Mouse (Mus musculus) stomach, postnatal 0 days (tissue): ENCODE measurements at regions not wholly inside any gene's neighbourhood (a gene's known extent, or its start where the extent isn't known, plus 50 kb on each side); places are given as distances from the start of the nearest gene placed in this dataset.

Source experiments
- ATAC-seq: fragments of 200-750 bp; cut with Nextera tagmentation; 2 replicates; pipeline ENCODE4 v1.8.0; 2017; ENCODE audit not compliant: low FRiP score, low TSS enrichment
- DNase-seq: peaks from one replicate; pipeline ENCODE4 v3.0.0-alpha.2; 2016; ENCODE audit warnings: low spot score
- H3K27ac ChIP-seq: fragments of 300-500 bp; sonication (generic); replicated peaks from 2 replicates; pipeline ENCODE4 v1.5.1; 2014; ENCODE audit warnings: mild to moderate bottlenecking, control low read depth
- H3K27me3 ChIP-seq: fragments of 300-500 bp; sonication (generic); 2 replicates; pipeline ENCODE4 v1.6.1; 2014; ENCODE audit warnings: low read length; ENCODE audit not compliant: control insufficient read depth, insufficient read depth
- H3K36me3 ChIP-seq: fragments of 300-500 bp; sonication (generic); 2 replicates; pipeline ENCODE4 v1.6.1; 2014; ENCODE audit warnings: low read length, mixed read lengths; ENCODE audit not compliant: control insufficient read depth, insufficient read depth
- H3K4me1 ChIP-seq: fragments of 300-500 bp; sonication (generic); replicated peaks from 2 replicates; pipeline ENCODE4 v1.6.1; 2014; ENCODE audit warnings: antibody characterized with exemption; ENCODE audit not compliant: control insufficient read depth, insufficient read depth
- H3K4me2 ChIP-seq: fragments of 300-500 bp; sonication (generic); replicated peaks from 2 replicates; pipeline ENCODE4 v1.6.1; 2014; ENCODE audit warnings: low read depth, mild to moderate bottlenecking, control low read depth, moderate library complexity
- H3K4me3 ChIP-seq: fragments of 300-500 bp; sonication (generic); 2 replicates; pipeline ENCODE4 v1.5.1; 2014; ENCODE audit warnings: low read depth, low read length, control low read depth
- H3K9ac ChIP-seq: fragments of 300-500 bp; sonication (generic); 2 replicates; pipeline ENCODE4 v1.6.1; 2014; ENCODE audit warnings: mild to moderate bottlenecking, low read length, control low read depth, mixed read lengths
- H3K9me3 ChIP-seq: fragments of 300-500 bp; sonication (generic); 2 replicates; pipeline ENCODE4 v1.6.1; 2016; ENCODE audit warnings: low read length; ENCODE audit not compliant: control insufficient read depth
- CTCF ChIP-seq: IDR thresholded peaks from 2 replicates; pipeline ENCODE4 v1.5.1; 2016; ENCODE audit warnings: antibody characterized with exemption, low read depth, mild to moderate bottlenecking, moderate library complexity
- EP300 ChIP-seq: optimal IDR thresholded peaks from 2 replicates; pipeline ENCODE3; 2016; ENCODE audit warnings: antibody characterized with exemption
- WGBS: fragments of 180-500 bp; shearing (Covaris S2); extraction: QIAGEN DNeasy Blood & Tissue Kit; methylation state at CpG from one replicate; pipeline ENCODE4 v1.1.7; 2014; 5-methylcytosine and 5-hydroxymethylcytosine counted together

GRCm38 (mm10) chr12:106128944-106129724, 119.1 kb downstream of the Vrk1 start:
- Histone ChIP-seq H3K4me1 (no peaks in the 10 kb centered on the region), H3K27me3 (no peaks in the 10 kb centered on the region), H3K9ac (no peak overlapping the region), H3K27ac (no peak overlapping the region), H3K9me3 (no peaks in the 10 kb centered on the region), H3K4me3 (no peak overlapping the region), H3K36me3 (no peaks in the 10 kb centered on the region), H3K4me2 (no peak overlapping the region)
- 91% methylated on average over 23 of the region's 23 CpGs for WGBS
- TF ChIP-seq EP300 = no peak
- TF ChIP-seq CTCF = no peak
- no peak for DNase-seq
- ATAC-seq = no peak

- H3K4me2 ChIP-seq = no peak overlapping the region
- no peaks in the 10 kb centered on the region for H3K27me3 ChIP-seq
- WGBS = 80% methylated on average over 11 of the region's 11 CpGs
- no peak for DNase-seq
- H3K9ac ChIP-seq = no peak overlapping the region
- no peak for ATAC-seq
- H3K4me3 ChIP-seq = no peak overlapping the region
- H3K4me1 ChIP-seq = no peaks in the 10 kb centered on the region
- no peak for TF ChIP-seq CTCF
- no peaks in the 10 kb centered on the region for H3K36me3 ChIP-seq
- no peaks in the 10 kb centered on the region for H3K9me3 ChIP-seq
- H3K27ac ChIP-seq = no peak overlapping the region
Measured at GRCm38 (mm10) chr12:106130071-106130676, 120.1 kb downstream of the Vrk1 start.

GRCm38 (mm10) chr12:106132715-106133114, 122.7 kb downstream of the Vrk1 start:
- H3K9me3 ChIP-seq = no peaks in the 10 kb centered on the region
- no peaks in the 10 kb centered on the region for H3K27me3 ChIP-seq
- TF ChIP-seq CTCF (no peak), EP300 (no peak)
- WGBS = 89% methylated on average over 8 of the region's 8 CpGs
- DNase-seq (no peak), ATAC-seq (no peak)
- H3K4me3 ChIP-seq = no peak overlapping the region
- H3K27ac ChIP-seq = no peak overlapping the region
- no peak overlapping the region for H3K4me2 ChIP-seq
- H3K36me3 ChIP-seq = no peaks in the 10 kb centered on the region
- no peak overlapping the region for H3K9ac ChIP-seq
- H3K4me1 ChIP-seq = no peaks in the 10 kb centered on the region

GRCm38 (mm10) chr12:106138466-106138865, 128.4 kb downstream of the Vrk1 start:
- Histone ChIP-seq H3K9ac (no peak overlapping the region), H3K9me3 (no peaks in the 10 kb centered on the region), H3K4me2 (no peak overlapping the region), H3K27ac (no peak overlapping the region), H3K4me1 (no peaks in the 10 kb centered on the region), H3K36me3 (no peaks in the 10 kb centered on the region), H3K4me3 (no peak overlapping the region), H3K27me3 (no peaks in the 10 kb centered on the region)
- ATAC-seq (no peak), DNase-seq (no peak)
- TF ChIP-seq EP300 (no peak), CTCF (no peak)
- WGBS = 83% methylated on average over 15 of the region's 15 CpGs

GRCm38 (mm10) chr12:106139491-106139890, 129.5 kb downstream of the Vrk1 start:
- WGBS = 77% methylated on average over 11 of the region's 11 CpGs
- TF ChIP-seq EP300 = no peak
- H3K27ac ChIP-seq = no peak overlapping the region
- H3K27me3 ChIP-seq = no peaks in the 10 kb centered on the region
- no peak for DNase-seq
- H3K36me3 ChIP-seq = no peaks in the 10 kb centered on the region
- no peak overlapping the region for H3K4me3 ChIP-seq
- no peaks in the 10 kb centered on the region for H3K4me1 ChIP-seq
- ATAC-seq = no peak
- H3K9me3 ChIP-seq = no peaks in the 10 kb centered on the region
- no peak overlapping the region for H3K9ac ChIP-seq
- H3K4me2 ChIP-seq = no peak overlapping the region

- no peak overlapping the region for H3K27ac ChIP-seq
- TF ChIP-seq EP300 (no peak), CTCF (no peak)
- no peak overlapping the region for H3K4me3 ChIP-seq
- 63% methylated on average over 5 of the region's 5 CpGs for WGBS
- H3K4me2 ChIP-seq = no peak overlapping the region
- H3K4me1 ChIP-seq = no peaks in the 10 kb centered on the region
- no peak overlapping the region for H3K9ac ChIP-seq
- no peaks in the 10 kb centered on the region for H3K27me3 ChIP-seq
- DNase-seq = no peak
- no peaks in the 10 kb centered on the region for H3K36me3 ChIP-seq
- H3K9me3 ChIP-seq = no peaks in the 10 kb centered on the region
- ATAC-seq = no peak
Measured at GRCm38 (mm10) chr12:106139927-106140326, 129.9 kb downstream of the Vrk1 start.
